Mouse (Mus musculus) cerebellum, adult 2 months (tissue): ENCODE measurements around the gene Narf.

ENCODE experiments used
- CTCF ChIP-seq: fragments of 200-500 bp; IDR thresholded peaks from 2 replicates; pipeline ENCODE4 v1.5.1; 2011; ENCODE audit warnings: low read depth, mild to moderate bottlenecking, control low read depth, low read length, moderate library complexity, borderline replicate concordance; ENCODE audit not compliant: insufficient read depth
- POLR2A ChIP-seq: fragments of 200-500 bp; IDR thresholded peaks from 2 replicates; pipeline ENCODE4 v1.6.1; 2011; ENCODE audit warnings: low read length, control low read depth, borderline replicate concordance; ENCODE audit not compliant: insufficient read depth

GRCm38 (mm10) chr11:121261074-121261473, 24.0 kb downstream of the Narf start:
- TF ChIP-seq CTCF: no peak
- TF ChIP-seq POLR2A: no peak
